Mouse (Mus musculus) megakaryocyte-erythroid progenitor cell, adult 5-6 weeks (primary cell): ENCODE results near the gene Klc3. TPM values are rescaled to one million over a fixed set of nuclear protein-coding genes. Genes with fewer than 3 reads are reported as not detected.
A peak's percentile ranks its signal among the peaks of the same experiment; 100 is the strongest.

Source experiments
- ATAC-seq: replicated peaks from 2 replicates; pipeline ENCODE4 v1.8.0; 2016; ENCODE audit warnings: mild to moderate bottlenecking, inconsistent platforms; ENCODE audit not compliant: severe bottlenecking, poor library complexity, low FRiP score, low TSS enrichment
- total RNA-seq, 2 experiments: library from RNA; stranded (forward) in 1 of 2; stranded (reverse) in 1 of 2; fragments of 200-1000, 215-1000 nt in 1 of 2; fragments of >200 nt in 1 of 2; fragmentation: Nextera tagmentation in 1 of 2; gene quantifications; 2 replicates each; pipeline ENCODE4 v1.2.3; 2014 to 2017

The Klc3 gene
- total RNA-seq, 2 experiments from 2014 or later, result not detected

GRCm38 (mm10) chr7:19411783-19412182, 7.9 kb upstream of the Klc3 start:
- ATAC-seq, result no peak

GRCm38 (mm10) chr7:19410766-19411344, 7.0 kb upstream of the Klc3 start:
- ATAC-seq, result no peak

GRCm38 (mm10) chr7:19409753-19410152, 5.8 kb upstream of the Klc3 start:
- no peak for ATAC-seq

- ATAC-seq, result peak; percentile 58
Measured at GRCm38 (mm10) chr7:19405417-19405816, 1.5 kb upstream of the Klc3 start.

- no peak for ATAC-seq
Measured at GRCm38 (mm10) chr7:19404476-19404875, 572 bp upstream of the Klc3 start, which contains the start of gene Ckm. Gene Ckm, plus strand, starts transcription at chr7:19404776.

GRCm38 (mm10) chr7:19402535-19403112, 1.3 kb downstream of the Klc3 start:
- ATAC-seq, result no peak

GRCm38 (mm10) chr7:19400946-19401345, 3.0 kb downstream of the Klc3 start:
- ATAC-seq, result no peak

- peak; percentile 53 for ATAC-seq
Measured at GRCm38 (mm10) chr7:19399496-19400280, 4.2 kb downstream of the Klc3 start.

- ATAC-seq, result no peak
Measured at GRCm38 (mm10) chr7:19394484-19394883, 9.4 kb downstream of the Klc3 start.

GRCm38 (mm10) chr7:19388699-19389413, 15.0 kb downstream of the Klc3 start:
- no peak for ATAC-seq

- no peak for ATAC-seq
Measured at GRCm38 (mm10) chr7:19383708-19384107, 20.2 kb downstream of the Klc3 start.

GRCm38 (mm10) chr7:19382166-19382541, 21.8 kb downstream of the Klc3 start:
- peak; percentile 63 for ATAC-seq

GRCm38 (mm10) chr7:19381377-19382165, 22.3 kb downstream of the Klc3 start, which contains the start of gene Ercc2:
Gene Ercc2, plus strand, starts transcription at chr7:19382010.
- peak; percentile 95 for ATAC-seq

GRCm38 (mm10) chr7:19378049-19378448, 25.9 kb downstream of the Klc3 start:
- no peak for ATAC-seq

GRCm38 (mm10) chr7:19376019-19376418, 27.9 kb downstream of the Klc3 start:
- no peak for ATAC-seq

GRCm38 (mm10) chr7:19375368-19375767, 28.5 kb downstream of the Klc3 start:
- ATAC-seq, result no peak

GRCm38 (mm10) chr7:19373367-19373766, 30.5 kb downstream of the Klc3 start:
- ATAC-seq, result no peak

GRCm38 (mm10) chr7:19369823-19370425, 34.0 kb downstream of the Klc3 start:
- peak; percentile 93 for ATAC-seq

- no peak for ATAC-seq
Measured at GRCm38 (mm10) chr7:19368380-19368779, 35.5 kb downstream of the Klc3 start.
